Mouse (Mus musculus): ENCODE measurements around the gene Mns1.
"Not testable (repeated sequence)": the region's sequence is repeated elsewhere in the genome, so short reads cannot be mapped to it uniquely, and the experiment has no call there.

Mns1 gene

DNA sequence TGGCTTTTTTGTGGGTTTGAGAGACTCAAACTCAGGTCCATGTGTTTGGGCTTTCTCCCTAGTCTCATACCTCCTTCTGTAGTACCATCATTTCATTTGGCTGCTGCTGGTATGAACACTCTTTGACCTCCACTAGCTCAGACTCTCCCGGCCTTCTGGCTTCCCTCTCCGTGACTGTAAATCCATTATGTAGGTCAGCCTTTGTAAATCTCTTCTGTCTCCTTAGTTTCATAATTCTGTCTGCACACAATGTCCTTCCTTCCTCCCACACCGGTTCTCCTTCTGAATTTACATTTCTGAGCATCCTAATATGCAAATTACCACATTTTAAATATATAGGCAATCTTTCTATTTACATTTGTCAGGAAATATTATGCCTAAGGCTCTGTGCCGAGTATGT lies 9.9 kb upstream of the Mns1 start:
- no peak for DNase-seq (ENCODE audit: low spot score)

DNA sequence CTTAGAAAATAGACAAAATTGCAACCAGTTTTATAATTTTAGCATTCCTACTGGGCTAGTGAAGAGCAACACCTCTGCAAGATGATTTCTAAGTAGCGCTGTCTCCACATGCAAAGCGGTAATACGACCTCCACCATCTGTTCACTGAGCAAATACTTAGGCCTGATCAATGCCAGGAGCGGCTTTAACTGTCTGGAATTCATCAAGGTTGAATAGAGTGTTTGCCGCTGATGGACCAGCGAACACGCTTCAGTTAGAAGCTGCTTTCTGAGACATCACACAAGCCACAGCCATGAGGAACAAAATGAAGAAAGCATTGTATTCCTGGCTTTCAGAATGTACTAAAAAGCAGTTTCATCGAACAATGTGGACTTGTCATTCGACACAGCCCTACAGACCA lies 2.9 kb upstream of the Mns1 start:
- no peak for DNase-seq (ENCODE audit: low spot score)

DNA sequence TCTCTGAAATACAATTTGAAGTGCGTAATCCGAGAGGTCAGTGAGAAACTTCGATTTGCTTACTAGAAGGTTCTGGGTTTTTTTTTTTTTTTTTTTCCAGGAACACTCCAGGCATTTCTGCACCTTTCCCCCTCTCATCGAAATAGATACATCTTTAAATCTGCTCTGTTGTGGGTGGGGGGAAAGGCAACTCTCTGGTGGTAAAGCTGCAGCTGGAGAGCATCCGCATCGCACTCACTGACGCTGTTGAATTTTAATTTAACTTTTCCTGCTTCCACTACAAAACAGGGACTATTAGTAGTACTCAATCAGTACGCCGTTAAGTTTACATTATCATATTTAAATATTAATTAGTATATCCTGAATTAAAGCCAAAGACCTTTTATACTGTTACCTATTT lies 938 bp downstream of the Mns1 start:
- DNase-seq (ENCODE audit: low spot score), result no peak

DNA sequence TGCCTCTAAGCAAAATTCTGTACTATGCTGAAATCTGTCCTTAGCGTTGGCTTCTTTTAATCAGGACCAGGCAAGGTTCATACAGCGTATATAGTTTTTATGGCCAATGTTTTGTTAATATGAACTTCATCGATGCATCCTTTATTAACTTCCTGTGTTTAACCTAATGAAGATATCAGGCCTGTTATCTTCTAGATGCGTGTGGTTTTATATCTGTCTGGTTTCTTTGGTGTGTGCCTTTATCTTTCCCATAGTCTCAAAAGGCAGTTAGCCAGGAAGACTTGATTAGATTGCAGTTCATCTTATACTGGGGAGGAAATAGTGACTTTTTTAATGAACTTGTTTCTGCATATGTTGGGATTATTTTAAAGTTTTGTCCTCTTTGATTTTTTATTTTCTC lies 2.5 kb downstream of the Mns1 start:
- DNase-seq (ENCODE audit: low spot score), result no peak

GRCm38 (mm10) chr9:72440948-72441926 lies 3.4 kb downstream of the Mns1 start:
- DNase-seq (ENCODE audit: low spot score), result peak; percentile 38

- DNase-seq (ENCODE audit: low spot score), result no peak
Measured at GRCm38 (mm10) chr9:72441927-72442715, 4.3 kb downstream of the Mns1 start.

DNA sequence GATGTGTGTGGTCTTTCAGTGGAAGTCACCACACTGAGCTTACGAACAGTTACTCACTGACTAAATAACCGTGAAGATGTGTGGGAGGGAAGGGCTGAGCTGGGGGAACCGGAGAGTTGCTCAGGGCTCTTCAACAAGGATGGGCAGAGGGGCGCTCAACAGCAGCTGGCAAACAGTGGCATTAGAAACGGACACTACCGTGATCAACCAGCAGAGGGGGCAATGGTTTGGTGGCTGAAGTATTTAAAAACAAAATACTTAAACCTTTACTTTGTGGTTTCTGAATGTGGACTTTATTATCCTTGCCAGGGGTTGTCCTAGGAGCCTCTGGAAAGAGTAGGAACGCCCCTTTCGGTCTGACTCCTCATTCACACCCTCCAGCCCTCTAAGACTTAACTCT lies 10.2 kb downstream of the Mns1 start:
- DNase-seq (ENCODE audit: low spot score), result no peak

- no peak for DNase-seq (ENCODE audit: low spot score)
Measured at GRCm38 (mm10) chr9:72449367-72449766, 11.6 kb downstream of the Mns1 start.

DNA sequence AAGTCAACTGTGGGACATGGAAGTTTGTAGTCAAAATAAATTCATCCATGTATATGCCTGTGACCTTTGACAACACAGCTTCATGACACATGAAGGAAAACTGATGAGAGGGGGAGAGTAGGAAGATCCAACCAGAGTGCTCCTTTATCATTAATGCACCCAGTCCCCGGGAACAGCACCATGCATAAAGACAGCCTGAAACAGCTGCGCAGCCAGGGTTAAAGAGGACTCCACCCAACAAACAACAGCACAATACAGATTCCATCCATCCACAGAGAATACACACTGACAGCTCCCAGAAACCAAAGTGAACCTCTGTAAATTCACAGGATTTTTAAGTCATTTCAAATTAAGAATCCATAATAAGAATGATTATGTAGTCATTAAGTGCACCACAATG lies 12.0 kb downstream of the Mns1 start:
- no peak for DNase-seq (ENCODE audit: low spot score)

DNA sequence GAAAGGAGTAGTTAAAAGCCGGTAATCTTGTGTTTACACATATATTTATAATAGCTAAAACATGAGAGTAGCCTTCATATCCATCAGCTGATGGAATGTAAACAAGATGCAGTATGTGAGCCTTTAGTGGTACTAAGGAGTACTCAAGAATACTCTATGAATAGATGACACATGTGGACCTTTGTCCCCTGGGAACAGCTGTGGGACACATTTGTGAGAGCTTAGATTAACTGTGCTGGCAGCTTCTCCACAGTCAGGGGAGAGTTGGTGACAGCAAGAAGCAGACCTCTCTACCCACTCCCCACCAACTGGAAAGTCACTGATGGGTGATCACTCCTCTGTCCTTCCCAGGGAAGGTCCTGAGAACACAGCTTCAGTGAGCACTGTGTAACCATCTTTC lies 12.6 kb downstream of the Mns1 start:
- DNase-seq (ENCODE audit: low spot score), result no peak

- DNase-seq (ENCODE audit: low spot score), result no peak
Measured at GRCm38 (mm10) chr9:72451111-72451510, 13.3 kb downstream of the Mns1 start.

DNA sequence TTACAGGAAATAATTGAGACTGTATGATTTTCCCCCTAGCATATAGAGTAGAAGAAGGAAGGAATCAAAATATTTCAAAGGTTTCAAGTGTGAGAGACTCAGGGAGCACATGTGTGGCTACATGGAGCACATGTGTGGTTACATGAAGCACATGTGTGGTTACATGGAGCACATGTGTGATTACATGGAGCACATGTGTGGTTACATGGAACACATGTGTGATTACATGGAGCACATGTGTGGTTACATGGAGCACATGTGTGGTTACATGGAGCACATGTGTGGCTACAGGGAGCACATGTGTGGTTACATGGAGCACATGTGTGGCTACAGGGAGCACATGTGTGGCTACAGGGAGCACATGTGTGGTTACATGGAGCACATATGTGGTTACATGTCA lies 16.5 kb downstream of the Mns1 start:
- DNase-seq (ENCODE audit: low spot score), result not testable (repeated sequence)

DNA sequence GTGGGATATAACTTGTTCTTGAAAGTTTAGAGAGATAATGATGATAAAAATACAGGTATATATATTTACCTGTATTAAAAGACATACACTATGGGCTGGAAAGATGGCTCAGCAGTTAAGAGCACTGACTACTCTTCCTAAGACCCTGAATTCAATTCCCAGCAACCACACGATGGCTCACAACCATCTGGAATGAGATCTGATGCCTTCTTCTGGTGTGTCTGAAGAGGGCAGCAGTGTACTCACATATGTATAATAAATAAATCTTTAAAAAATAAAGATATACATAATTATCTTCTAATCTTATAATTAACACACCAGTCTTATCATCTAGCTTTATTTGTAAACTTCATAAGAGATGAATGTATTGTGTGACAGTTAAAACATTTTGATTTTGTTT lies 18.6 kb downstream of the Mns1 start:
- DNase-seq (ENCODE audit: low spot score), result no peak

- DNase-seq (ENCODE audit: low spot score), result no peak
Measured at GRCm38 (mm10) chr9:72458233-72458632, 20.4 kb downstream of the Mns1 start.

- no peak for DNase-seq (ENCODE audit: low spot score)
Measured at GRCm38 (mm10) chr9:72459703-72460102, 21.9 kb downstream of the Mns1 start.

DNA sequence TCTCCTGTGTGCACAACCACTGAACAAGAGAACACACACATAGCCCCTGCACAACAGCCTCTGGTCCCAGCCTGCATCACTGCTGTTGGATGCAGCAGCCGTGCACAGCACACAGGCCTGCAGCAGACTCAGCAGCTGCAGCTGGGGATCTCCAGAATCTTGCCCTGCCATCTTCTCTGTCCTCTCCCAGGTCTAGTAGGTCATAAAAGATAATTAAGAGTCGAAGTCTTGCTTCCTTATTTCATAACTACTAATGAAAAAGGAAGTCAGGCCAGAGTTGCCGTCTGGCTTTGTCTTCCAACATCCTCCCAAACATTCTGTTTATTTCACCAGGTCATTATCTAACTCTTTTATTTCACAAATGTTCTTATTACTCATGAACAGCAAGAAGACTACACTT lies 23.0 kb downstream of the Mns1 start:
- no peak for DNase-seq (ENCODE audit: low spot score)

GRCm38 (mm10) chr9:72462427-72462826 lies 24.6 kb downstream of the Mns1 start:
- DNase-seq (ENCODE audit: low spot score), result no peak

- DNase-seq (ENCODE audit: low spot score), result no peak
Measured at GRCm38 (mm10) chr9:72464806-72465205, 27.0 kb downstream of the Mns1 start.

DNA sequence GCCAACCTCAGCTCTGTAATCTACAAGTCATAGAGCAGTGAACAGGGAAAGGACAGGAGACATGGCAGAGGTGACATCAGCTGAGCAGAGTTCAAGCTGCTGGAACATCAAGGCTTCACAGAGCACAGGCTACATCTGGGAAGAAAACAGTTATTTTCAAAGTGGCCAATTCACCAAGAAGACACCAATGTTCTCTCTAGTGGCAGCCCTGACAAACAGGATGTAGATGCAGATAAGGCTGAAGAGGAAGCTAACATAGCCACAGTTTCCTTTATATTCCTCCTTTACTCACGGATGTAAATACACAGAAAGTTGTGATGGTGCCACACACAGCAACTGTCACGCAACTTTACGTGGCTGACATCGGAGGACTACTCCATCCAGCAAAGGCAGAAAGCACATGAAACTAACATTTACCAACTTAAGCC lies 28.0 kb downstream of the Mns1 start:
- DNase-seq (ENCODE audit: low spot score), result no peak

DNA sequence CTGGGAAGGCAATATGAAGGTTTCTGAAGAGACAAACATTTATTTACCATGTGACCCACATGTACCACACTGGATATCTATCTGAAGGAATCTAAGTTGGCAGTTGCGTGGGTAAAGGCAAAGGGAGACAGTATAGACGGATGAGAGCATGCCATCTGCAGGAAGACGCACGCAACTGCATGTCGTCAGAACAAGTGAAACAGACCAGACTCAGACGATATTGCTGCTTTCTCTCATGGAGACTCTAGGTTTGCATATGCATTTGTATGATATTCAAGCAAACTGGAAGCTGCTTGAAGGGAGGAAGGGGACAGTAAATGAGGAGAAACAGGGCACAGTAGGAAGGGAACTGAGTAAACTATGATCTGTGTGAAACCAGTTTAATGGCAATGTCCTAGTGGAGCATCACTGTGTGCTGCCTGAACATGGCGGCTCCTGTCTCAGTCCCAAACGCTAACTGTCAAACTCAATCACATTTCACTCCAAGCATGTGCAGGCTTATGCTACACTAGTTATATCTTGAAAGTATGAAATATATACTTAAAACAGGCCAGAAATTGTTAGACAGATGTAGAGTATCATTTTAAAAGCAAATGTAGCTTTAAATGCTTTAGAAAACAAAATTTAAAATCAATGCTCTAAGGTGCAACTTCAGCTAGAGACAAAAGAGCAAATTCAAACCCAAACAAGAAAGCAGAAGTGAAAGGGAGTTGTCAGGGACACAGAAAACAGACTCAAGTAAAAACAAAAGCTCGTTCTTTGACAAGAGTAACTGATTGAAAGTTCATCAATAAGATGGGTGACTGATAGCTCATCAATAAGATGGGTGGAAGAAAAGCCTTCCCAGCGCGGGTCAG lies 30.0 kb downstream of the Mns1 start:
- DNase-seq (ENCODE audit: low spot score), result no peak

- no peak for DNase-seq (ENCODE audit: low spot score)
Measured at GRCm38 (mm10) chr9:72468616-72469015, 30.8 kb downstream of the Mns1 start.

DNA sequence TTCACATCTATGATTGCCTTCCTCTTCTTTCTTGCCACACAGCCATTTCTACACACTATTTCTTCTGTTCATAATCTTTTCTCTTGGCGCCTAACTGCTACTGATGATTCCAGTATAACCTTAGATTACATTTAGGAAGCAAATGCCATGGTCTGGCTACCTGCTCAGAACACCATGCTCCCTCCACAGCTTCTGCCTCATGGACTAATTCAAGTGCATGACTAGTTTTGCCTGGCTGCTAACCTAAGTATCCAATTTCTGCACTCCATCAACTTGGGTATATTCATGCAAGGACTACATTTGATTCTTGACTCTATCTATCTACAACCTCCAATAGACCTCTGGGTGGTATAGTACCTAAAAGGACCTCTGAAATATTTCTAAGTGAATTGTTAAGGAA lies 32.0 kb downstream of the Mns1 start:
- no peak for DNase-seq (ENCODE audit: low spot score)

Measured in testis, postnatal 14 days (tissue).